Mouse (Mus musculus): ENCODE data around the gene Gm21970. TPM values are rescaled to one million over a fixed set of nuclear protein-coding genes. Genes with fewer than 3 reads are reported as not detected.
A peak's percentile ranks its signal among the peaks of the same experiment; 100 is the strongest.

Gene Gm21970
- polyA plus RNA-seq, 1 experiment: not detected

DNA sequence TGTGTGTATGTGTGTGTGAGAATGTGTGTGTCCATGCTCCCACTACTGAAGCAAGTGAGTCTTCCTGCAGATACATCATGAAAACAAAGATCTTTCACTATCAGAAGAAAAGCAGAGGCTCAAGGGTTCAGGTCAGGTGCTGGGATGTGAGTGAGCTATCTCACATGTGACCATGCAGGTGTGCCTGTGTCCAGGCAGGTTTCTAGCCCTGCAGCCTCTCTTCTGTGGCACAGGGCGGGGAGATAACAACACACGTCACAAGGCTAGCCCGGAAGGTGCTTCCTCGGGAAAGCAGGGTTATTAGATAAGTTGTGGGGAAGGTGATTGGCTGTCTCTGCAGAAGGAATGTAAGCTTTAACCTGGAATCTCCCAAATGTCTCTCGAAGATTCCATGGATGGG is 11.4 kb upstream of the Gm21970 start:
- no peaks in the 10 kb centered on the region for H3K4me1 ChIP-seq (ENCODE audit: control insufficient read depth, insufficient read depth, low read length)
- TF ChIP-seq CTCF (IDR thresholded peaks at IDR 0.05; ENCODE audit: extremely low read depth, insufficient read depth, low read length): no peak
- no peak for TF ChIP-seq POLR2A (IDR thresholded peaks at IDR 0.05; ENCODE audit: extremely low read depth, insufficient read depth, low read length)
- H3K4me3 ChIP-seq (ENCODE audit: insufficient read depth, low read length): no peak overlapping the region
- no peak overlapping the region for H3K27ac ChIP-seq (ENCODE audit: insufficient read depth, low read length)

DNA sequence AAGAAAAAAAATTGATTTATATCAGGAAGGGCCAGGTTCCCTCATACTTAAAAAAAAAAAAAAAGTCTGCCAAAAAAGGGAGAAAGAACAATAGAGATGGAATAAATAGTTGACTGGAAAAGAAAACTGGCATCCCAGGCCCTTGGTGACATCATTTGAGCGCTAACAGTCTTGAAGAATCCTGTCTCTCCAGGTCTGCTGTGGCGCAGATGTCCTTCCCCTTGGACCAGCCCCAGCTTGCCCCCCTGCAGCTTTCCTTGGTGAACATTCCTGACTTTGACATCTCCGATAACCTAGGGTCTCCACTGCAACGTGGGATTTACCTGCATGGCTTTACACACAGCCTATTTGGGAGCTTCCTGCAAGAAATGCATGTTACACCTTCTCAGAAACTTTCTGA is 9.9 kb upstream of the Gm21970 start:
- H3K27ac ChIP-seq (ENCODE audit: insufficient read depth, low read length): no peak overlapping the region
- TF ChIP-seq CTCF (IDR thresholded peaks at IDR 0.05; ENCODE audit: extremely low read depth, insufficient read depth, low read length): no peak
- TF ChIP-seq POLR2A (IDR thresholded peaks at IDR 0.05; ENCODE audit: extremely low read depth, insufficient read depth, low read length): no peak
- H3K4me1 ChIP-seq (ENCODE audit: control insufficient read depth, insufficient read depth, low read length): no peaks in the 10 kb centered on the region
- H3K4me3 ChIP-seq (ENCODE audit: insufficient read depth, low read length): no peak overlapping the region

DNA sequence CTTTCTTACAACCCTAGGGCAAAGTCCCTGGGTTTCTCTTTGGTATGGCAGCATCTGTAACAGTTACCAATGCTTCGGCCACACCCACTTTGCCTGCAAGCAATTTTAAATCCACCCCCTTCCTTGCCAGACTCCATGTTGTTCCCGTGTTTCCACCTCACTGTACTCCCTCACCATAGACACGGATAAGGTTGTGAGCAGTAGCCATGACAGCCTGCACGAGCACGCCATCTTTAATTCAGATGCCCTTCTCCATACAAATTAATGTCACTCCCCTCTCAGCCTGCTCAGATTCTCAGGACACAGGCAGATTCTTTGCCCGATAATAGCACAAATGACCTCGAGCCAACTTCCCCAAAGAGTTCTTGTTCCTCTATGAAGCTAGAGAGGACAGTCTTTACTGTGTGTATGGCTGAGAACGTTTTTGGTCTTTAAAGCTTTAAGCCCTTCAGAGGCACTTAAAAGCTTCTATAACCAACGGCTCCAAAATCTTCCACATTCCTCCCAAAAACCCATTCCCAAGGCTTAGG is 9.2 kb upstream of the Gm21970 start:
- TF ChIP-seq CTCF (IDR thresholded peaks at IDR 0.05; ENCODE audit: extremely low read depth, insufficient read depth, low read length) (no peak), POLR2A (IDR thresholded peaks at IDR 0.05; ENCODE audit: extremely low read depth, insufficient read depth, low read length) (no peak)

DNA sequence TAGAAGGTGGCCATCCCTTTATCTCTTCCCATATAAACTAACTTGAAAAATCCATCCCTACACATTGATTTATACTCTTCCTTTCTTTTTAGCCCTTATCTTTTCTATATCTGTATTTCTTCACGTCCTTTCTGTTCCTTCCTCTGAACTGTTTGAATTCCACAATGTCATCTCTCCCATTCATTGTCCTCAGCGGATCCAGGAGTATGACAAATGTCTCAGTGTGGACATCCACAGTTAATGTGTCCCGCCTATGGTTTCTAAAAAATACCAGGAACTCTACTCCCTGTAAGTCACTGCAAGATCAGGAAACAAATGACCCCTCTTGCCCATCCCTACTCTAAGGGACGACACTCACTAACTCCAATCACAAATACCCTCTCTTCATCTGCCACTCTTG is 7.3 kb upstream of the Gm21970 start:
- H3K4me1 ChIP-seq (ENCODE audit: control insufficient read depth, insufficient read depth, low read length): no peaks in the 10 kb centered on the region; the same call in 1 of the 2 replicates
- TF ChIP-seq POLR2A (IDR thresholded peaks at IDR 0.05; ENCODE audit: extremely low read depth, insufficient read depth, low read length): no peak
- TF ChIP-seq CTCF (IDR thresholded peaks at IDR 0.05; ENCODE audit: extremely low read depth, insufficient read depth, low read length): no peak
- H3K27ac ChIP-seq (ENCODE audit: insufficient read depth, low read length): no peak overlapping the region
- no peak overlapping the region for H3K4me3 ChIP-seq (ENCODE audit: insufficient read depth, low read length)

More for the DNA sequence above, 9.2 kb upstream of the Gm21970 start:
- no peaks in the 10 kb centered on the region for H3K4me1 ChIP-seq (ENCODE audit: control insufficient read depth, insufficient read depth, low read length)
- no peak overlapping the region for H3K27ac ChIP-seq (ENCODE audit: insufficient read depth, low read length)
- no peak overlapping the region for H3K4me3 ChIP-seq (ENCODE audit: insufficient read depth, low read length)

DNA sequence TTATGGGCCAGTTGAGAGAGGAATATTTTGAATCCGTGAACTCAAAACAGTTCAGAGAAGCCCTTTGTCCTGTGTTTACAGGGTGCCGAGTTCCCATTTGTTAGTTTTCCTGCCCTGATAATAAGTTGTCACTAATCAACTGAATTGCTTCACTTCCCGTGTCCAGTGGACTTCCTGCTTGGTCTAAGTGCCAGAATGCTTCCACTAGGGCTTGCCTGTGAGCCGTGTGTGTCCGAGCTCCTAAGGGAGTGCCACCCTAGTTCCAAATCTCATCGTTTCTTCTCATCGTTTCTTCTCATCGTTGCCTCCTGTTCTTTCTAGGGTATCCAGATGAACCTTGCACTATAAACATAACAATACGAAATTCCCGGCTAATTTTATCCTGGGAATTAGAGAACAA is 5.9 kb upstream of the Gm21970 start:
- peak overlapping the region; percentile 0; the same call in 1 of the 2 replicates for H3K27ac ChIP-seq (ENCODE audit: insufficient read depth, low read length)
- H3K4me3 ChIP-seq (ENCODE audit: insufficient read depth, low read length): no peak overlapping the region
- H3K4me1 ChIP-seq (ENCODE audit: control insufficient read depth, insufficient read depth, low read length): no peaks in the 10 kb centered on the region; the same call in 1 of the 2 replicates
- TF ChIP-seq POLR2A (IDR thresholded peaks at IDR 0.05; ENCODE audit: extremely low read depth, insufficient read depth, low read length): 0 out of 2 replicates have a peak, but pooled peaks have one; percentile 19
- TF ChIP-seq CTCF (IDR thresholded peaks at IDR 0.05; ENCODE audit: extremely low read depth, insufficient read depth, low read length): no peak

DNA sequence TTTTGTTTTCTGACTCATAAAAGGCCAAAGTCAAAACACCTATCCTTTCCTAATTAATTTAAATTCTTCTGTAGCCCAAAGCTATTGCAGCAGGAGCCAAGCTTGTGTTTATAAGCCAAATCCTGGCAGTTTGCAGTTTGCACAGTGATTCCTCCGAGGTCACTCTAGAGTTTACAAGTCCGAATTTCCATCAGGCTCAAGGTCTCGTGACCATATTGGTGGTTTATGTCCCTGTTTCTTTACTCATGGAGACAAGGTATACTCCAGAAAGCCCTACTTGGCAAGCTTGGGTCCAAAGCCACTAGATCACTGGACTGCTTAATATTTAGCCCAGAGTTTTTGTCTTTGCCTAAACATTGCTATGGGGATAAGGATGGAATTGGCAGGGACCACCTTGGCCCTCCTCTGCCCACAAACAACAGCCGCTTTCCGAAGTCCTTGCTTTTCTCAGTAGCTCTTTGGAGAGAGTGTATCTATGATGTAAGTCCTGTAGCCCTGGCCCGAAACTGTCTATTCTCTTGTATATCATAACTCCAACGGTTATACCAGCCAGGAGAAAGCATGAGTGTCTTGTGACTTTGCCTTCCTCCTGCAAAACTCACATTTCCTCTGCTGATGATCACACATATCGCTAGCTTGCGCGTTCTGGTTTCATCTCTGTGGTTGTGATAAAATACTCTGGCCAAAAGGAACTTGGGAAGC is 5.0 kb upstream of the Gm21970 start:
- TF ChIP-seq POLR2A (IDR thresholded peaks at IDR 0.05; ENCODE audit: extremely low read depth, insufficient read depth, low read length) (no peak), CTCF (IDR thresholded peaks at IDR 0.05; ENCODE audit: extremely low read depth, insufficient read depth, low read length) (no peak)
- Histone ChIP-seq H3K4me3 (ENCODE audit: insufficient read depth, low read length) (no peak overlapping the region), H3K4me1 (ENCODE audit: control insufficient read depth, insufficient read depth, low read length) (no peaks in the 10 kb centered on the region; the same call in 1 of the 2 replicates), H3K27ac (ENCODE audit: insufficient read depth, low read length) (no peak overlapping the region)

DNA sequence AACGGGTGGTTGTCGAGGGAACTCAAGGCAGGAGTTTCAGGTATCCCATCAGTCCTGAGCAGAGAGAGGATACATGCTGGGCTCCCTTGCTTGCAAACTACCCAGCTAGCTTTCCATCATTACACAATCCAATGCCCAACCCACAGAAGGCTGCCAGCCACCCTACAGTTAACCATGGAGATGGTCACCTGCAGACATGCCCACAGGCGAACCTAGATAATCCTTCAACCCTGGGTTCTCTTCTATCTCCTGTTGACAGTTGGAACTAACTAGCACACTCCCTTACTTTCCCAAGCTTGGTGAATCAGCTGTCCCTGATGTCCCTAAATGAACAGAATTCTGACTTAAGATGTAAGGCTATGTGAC is 4.4 kb upstream of the Gm21970 start:
- TF ChIP-seq POLR2A (IDR thresholded peaks at IDR 0.05; ENCODE audit: extremely low read depth, insufficient read depth, low read length) (no peak), CTCF (IDR thresholded peaks at IDR 0.05; ENCODE audit: extremely low read depth, insufficient read depth, low read length) (no peak)
- H3K4me3 ChIP-seq (ENCODE audit: insufficient read depth, low read length): no peak overlapping the region
- H3K4me1 ChIP-seq (ENCODE audit: control insufficient read depth, insufficient read depth, low read length): no peaks in the 10 kb centered on the region; the same call in 1 of the 2 replicates
- no peak overlapping the region for H3K27ac ChIP-seq (ENCODE audit: insufficient read depth, low read length)

DNA sequence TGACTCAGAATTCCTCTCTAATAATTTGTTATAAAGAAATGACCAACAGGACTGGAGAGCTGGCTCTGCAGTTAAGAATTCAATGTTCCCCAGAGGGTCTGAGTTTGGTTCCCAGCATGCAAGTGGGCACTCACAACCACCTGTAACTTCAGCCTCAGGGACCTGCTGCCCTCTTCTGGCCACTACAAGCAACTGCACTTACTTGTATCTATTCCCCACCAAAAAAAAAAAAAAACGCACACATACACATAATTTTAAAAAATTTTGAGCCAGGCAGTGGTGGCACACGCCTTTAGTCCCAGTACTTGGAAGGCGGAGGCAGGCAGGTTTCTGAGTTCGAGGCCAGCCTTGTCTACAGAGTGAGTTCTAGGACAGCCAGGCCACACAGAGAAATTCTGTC is 1.4 kb upstream of the Gm21970 start:
- Histone ChIP-seq H3K4me1 (ENCODE audit: control insufficient read depth, insufficient read depth, low read length) (no peaks in the 10 kb centered on the region; the same call in 1 of the 2 replicates), H3K4me3 (ENCODE audit: insufficient read depth, low read length) (no peak overlapping the region), H3K27ac (ENCODE audit: insufficient read depth, low read length) (no peak overlapping the region)
- TF ChIP-seq CTCF (IDR thresholded peaks at IDR 0.05; ENCODE audit: extremely low read depth, insufficient read depth, low read length) (peak; percentile 40; the same call in 1 of the 2 replicates), POLR2A (IDR thresholded peaks at IDR 0.05; ENCODE audit: extremely low read depth, insufficient read depth, low read length) (no peak)

DNA sequence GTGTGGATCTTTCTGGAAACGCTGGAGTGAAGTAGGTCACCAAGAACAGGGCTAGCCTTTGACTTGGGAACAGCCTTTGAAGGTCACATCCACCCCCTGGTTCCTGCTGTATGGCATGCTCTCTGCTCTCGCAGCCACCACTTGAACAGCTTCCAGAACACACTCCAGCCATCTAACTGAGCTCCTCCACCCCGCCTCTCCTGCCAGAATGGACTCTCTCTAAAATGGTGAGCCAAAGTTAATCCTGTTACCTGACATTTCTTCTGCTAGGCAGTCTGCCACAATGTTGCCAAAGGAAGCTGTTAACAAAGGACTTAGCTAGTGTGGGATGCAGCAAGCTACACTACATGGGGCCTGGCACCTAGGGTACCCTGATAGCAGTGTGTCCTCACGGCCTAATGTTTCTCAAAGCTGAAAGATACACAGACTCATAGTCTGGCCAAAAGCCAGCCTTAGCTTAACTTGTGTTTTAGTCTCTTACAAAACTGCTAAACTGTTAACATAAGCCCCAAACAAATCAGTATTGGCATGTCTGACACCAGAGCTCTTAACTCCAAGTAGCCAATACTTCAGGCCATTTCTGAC is 3.4 kb downstream of the Gm21970 start:
- TF ChIP-seq POLR2A (IDR thresholded peaks at IDR 0.05; ENCODE audit: extremely low read depth, insufficient read depth, low read length) (no peak), CTCF (IDR thresholded peaks at IDR 0.05; ENCODE audit: extremely low read depth, insufficient read depth, low read length) (no peak)
- Histone ChIP-seq H3K27ac (ENCODE audit: insufficient read depth, low read length) (no peak overlapping the region), H3K4me3 (ENCODE audit: insufficient read depth, low read length) (no peak overlapping the region), H3K4me1 (ENCODE audit: control insufficient read depth, insufficient read depth, low read length) (no peaks in the 10 kb centered on the region)
